ENCODE assay signal across 21 mouse cellular contexts in genomic region chr14:33506696-33507095, GRCm38 (mm10). TPM values are rescaled to one million over a fixed set of nuclear protein-coding genes. Genes with fewer than 3 reads are reported as not detected.
"Had no signal": no experiment of that assay in that cellular context is flagged by ENCODE, and none has a peak within 500 bp of the region (broad histone marks: within the 10 kb centered on the region; RNA-seq: fewer than 3 reads in every experiment).

No protein-coding gene starts in this region.

- H3K27ac ChIP-seq: limb, embryonic 10.5 days; limb, embryonic 13.5 days; liver, embryonic 12.5 days; liver, embryonic 15.5 days; lung, embryonic 15.5 days; midbrain, embryonic 10.5 days; midbrain, embryonic 13.5 days; neural tube, embryonic 13.5 days; stomach, postnatal 0 days had no signal

- H3K4me3 ChIP-seq: limb, embryonic 10.5 days; limb, embryonic 13.5 days; liver, embryonic 12.5 days; liver, embryonic 15.5 days; lung, embryonic 15.5 days; megakaryocyte, embryonic 14.5 days; midbrain, embryonic 10.5 days; midbrain, embryonic 13.5 days; myocyte; neural tube, embryonic 13.5 days had no signal

- DNase-seq: kidney, adult 9 months; kidney, postnatal 25 days; layer of hippocampus, postnatal 36 days; liver; lung, adult 18-20 months; lung, postnatal 10 days; lung, postnatal 36 days; thymus, postnatal 25 days had no signal

RNA-seq across cellular contexts. Expression of gene Frmpd2, which starts 35.2 kb away (rescaled TPM):
- total RNA-seq: monocyte, adult 5-6 weeks; neutrophil, adult 5-6 weeks had no signal
